Mouse (Mus musculus): ENCODE measurements at regions not wholly inside any gene's neighbourhood (a gene's known extent, or its start where the extent isn't known, plus 50 kb on each side); places are given as distances from the start of the nearest gene placed in this dataset.

DNA sequence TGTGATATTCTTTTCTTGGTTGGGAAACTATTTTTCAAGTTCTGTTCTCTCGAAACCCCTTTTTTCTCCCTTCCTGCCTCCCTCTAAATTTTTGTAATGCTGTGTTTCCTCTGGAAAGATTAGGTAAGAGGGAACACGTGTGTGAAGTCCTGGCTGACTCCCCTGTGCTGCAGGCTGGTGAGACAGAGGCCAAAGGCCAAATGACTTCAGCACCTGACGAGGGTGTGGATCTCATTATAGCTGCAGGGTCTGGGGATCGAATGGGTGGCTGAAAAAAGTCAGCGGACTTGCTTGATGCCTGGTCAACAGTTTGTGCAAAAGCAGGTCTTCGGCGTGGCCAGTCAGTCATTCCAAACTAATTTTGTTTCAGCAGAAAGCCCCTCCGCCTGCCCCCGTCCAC is 159.1 kb downstream of the En1 start:
- no peak for DNase-seq

- no peak for DNase-seq
These were observed 160.3 kb downstream of the En1 start for GRCm38 (mm10) chr1:120762498-120762897.

DNA sequence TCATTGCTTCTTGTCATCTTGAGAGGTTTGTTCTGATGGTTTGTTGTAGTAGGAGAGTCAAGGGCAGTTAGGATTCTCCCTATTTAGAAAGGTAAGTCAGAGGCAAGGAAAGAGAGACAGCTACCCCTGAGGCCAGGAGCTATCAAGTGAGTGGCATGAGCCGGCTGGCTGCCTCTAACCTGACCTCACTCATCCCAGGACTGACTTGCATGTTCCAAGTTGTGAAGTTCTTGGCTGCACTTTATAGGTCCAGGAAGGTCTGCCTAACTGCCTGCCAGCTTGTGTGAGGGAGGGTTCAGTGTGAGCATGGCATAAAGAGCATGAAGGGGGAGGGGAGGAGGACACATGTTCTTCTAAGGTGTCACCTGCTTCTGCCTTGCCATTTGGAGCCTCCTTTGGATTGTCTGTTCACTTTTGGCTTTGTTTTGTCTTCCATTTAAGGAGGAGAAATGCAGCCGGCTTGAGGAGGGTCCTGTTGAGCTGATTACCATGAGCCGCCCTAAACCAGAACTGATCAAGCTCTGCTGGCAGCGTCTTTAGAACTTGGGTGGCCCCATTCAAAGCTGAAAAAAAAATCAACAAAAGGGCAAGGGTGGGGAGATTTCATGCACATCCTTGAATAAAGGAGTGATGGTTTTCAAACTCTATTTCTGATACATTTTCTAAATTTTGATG is 160.8 kb downstream of the En1 start:
- DNase-seq: no peak

- no peak for DNase-seq
These were observed 164.8 kb downstream of the En1 start for GRCm38 (mm10) chr1:120767054-120767453.

DNA sequence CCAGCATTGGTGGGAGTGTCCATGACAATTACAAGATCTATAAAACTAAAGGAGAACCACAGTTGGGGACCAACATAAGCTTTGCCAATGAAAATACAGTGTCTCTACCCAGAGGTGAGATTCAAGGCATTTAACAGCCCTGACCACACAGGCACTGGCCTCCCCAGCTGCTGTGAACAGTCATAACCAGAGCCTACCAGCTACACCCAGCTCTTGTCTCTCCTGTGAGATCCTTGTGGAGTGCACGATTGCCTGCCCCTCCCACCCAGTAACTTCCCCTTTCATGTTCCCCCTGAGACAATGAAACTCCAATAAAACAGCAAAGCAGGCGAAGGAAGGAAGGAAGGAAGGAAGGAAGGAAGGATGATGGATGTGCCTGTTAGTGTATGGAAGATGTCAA is 169.1 kb downstream of the En1 start:
- DNase-seq: no peak

- DNase-seq: no peak
These were observed 174.7 kb downstream of the En1 start for GRCm38 (mm10) chr1:120776906-120777305.

GRCm38 (mm10) chr1:120777468-120777867 is 175.2 kb downstream of the En1 start:
- no peak for DNase-seq

DNA sequence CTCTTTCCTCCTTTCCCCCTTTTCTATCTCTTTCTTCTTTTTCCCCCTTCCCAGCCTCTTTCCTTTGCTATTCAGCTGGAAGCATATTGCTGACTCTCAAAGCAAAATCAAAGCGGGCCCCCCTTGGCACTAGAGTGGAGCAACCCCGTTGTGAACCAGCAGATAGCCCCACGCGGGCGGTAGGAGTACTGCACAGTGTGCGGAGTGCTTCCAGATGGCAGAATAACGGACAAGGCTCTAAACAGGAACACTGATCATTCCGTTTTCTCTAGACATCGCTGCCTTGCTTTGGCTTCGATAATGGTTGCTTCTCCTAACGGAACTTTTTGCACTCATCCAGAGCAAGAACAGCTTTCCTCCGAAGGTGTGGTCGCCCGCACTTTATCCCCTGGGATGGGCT is 193.0 kb downstream of the En1 start:
- DNase-seq: peak; percentile 6 to 11

- no peak for DNase-seq
These were observed 199.2 kb downstream of the En1 start for GRCm38 (mm10) chr1:120801248-120801979.

- no peak for DNase-seq
These were observed 199.8 kb downstream of the En1 start for GRCm38 (mm10) chr1:120801980-120802364.

DNA sequence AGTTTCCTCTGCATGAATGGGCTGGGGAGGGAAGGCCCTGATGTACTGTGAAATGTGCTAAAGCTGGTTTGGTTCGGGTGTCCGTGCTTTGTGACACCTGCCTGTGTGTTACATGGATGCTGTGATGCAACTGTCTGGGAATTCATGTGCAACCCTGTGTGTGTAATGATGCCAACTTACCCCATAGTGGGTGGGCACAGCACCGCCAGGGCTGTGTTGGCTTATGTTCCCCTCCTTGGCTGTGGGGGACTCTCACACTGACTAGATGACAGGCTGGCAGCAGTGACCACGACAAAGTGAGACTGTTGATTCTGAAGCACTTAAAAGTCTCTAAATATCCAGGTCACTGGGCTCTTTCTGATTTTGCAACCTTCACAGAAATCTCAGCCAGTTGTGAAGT is 212.2 kb downstream of the En1 start:
- no peak for DNase-seq

DNA sequence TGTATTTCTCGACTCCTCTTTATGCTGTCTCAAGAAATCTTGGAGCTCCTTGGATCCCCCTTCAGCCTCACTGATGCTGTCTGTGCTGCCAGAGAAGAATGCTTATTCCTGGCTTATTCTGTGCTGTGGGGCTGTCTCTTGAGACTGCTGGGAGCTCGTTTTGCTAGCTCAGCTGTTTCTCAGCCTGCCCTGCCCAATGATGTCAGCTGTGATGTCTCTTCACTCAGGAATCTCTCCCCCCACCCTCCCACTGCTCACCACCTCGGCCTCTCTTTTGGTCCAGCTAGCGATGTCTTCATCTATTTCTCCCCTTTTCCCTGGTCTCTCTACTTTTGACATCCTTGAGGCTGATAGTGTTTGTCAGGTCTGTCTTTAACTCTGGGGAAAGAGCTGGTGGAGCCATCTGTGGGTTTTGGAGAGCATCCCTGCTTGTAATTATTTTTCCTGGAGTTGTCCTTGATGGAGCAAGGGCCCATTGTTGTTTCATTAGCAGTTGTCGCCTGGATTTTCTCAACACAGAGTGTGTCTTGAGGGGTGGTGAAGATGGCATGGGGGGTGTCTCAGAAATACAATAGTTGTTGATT is 214.1 kb downstream of the En1 start:
- peak in 1 of 2 experiments; percentile 2 for DNase-seq

DNA sequence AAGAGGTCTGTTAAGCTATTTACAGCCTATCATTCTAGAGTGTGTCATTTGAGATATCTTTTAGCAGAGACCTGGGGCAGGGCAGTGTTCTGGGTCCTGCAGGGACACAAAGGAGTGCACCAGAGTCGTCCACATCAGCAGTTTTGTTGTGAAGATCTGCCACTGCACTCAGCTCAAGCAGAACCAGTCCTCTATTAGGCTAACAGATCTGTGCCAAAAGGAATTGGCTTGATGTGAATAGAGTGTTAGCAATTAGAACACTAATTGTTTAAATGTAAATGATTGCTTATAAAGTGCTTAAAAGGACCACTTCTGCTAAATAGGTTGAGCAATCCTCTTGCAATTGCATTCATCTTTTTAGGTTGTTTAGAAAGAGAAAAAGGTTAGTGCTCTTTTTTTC is 215.3 kb downstream of the En1 start:
- DNase-seq: no peak

DNA sequence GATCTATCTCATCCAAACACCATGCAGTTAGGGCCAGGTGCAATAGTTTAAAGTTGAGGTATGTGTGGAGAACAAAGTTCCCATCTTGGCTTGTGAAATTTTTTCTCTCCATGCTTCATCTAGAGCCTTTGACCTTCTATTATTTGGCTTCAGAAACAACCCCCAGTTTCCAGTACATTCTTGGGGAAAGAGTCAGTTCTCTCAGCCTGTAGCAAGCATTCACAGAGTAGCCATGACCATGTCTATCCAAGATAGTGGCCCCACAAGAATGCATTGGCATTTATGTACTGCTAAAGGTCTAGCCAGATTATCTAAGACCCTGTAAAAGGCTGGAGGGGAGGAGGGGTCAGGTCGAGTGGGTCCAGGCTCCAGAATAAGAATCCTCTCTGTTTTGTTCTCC is 229.8 kb downstream of the En1 start:
- no peak for DNase-seq

DNA sequence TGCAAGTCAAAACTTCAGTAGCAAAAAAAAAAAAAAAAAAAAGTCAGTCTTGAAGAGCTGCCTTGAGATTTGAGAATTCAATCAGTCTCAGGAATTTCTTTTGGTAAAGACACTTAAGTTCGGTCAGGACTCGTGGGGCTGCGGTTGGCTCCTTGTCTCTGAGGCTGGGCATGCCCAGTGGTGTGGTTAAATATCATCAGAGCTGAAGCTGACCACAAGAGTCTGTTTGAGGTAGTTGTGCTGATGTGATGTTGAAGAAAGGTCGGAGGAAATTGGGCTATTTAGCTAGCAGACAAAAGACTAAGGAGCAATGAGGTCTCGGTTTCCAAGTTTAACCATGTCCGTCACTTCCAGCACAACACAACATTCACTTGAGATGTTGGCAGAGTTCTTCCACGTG is 240.4 kb downstream of the En1 start:
- DNase-seq: no peak

- DNase-seq: no peak
These were observed 243.9 kb downstream of the En1 start for GRCm38 (mm10) chr1:120846146-120846545.

DNA sequence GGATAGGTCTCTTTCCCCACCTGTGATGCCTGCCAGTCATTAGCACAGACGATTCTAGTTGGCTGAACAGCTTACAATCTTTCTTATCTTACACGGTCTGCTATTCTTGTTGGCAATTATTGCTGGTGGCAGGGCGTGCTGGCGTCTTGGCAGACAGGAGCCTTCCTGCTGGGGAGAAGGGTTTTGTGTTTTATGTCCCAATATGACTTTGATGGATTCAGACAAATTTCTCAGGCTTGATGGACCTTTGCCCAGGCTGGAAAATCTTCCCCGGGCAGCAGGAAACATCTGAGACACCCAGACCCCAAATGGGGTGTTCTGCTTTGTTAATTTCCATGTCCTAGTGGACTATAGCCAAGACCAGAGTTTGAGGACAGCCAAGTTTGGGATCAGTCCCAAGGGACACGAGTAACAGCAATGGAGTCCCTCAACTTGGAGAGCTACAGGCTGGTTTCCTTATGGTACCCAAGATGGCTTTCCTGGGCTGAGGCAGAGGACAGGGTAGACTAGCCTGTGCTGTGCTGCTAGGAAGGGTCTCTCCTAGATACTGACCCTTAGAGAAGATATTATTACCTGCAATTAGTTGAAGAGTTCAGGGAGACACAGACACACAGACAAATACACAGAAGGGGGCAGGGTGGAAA is 249.8 kb downstream of the En1 start:
- peak in 1 of 2 experiments; percentile 5 for DNase-seq

GRCm38 (mm10) chr1:120857566-120857965 is 255.3 kb downstream of the En1 start:
- no peak for DNase-seq

GRCm38 (mm10) chr1:120859546-120859945 is 257.3 kb downstream of the En1 start:
- DNase-seq: no peak

DNA sequence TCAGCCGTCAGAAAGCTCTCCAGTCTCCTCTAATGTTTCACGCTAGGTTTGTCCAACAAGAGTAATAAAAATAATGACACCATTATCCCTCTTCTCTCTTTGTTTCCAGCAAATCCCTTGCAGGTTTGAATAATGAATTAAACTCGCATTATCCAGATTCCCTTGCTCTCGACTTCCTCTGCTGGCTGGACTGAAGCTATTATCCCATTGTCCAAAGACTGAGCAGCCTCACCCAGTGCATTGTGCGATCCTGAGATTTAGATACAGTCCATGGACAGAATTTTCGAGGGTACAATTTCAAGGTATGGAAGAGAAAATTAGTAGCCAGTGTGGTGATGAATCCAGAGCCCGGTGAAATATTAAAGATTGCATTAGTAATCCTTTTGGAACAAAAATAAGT is 270.3 kb downstream of the En1 start:
- DNase-seq: no peak

DNA sequence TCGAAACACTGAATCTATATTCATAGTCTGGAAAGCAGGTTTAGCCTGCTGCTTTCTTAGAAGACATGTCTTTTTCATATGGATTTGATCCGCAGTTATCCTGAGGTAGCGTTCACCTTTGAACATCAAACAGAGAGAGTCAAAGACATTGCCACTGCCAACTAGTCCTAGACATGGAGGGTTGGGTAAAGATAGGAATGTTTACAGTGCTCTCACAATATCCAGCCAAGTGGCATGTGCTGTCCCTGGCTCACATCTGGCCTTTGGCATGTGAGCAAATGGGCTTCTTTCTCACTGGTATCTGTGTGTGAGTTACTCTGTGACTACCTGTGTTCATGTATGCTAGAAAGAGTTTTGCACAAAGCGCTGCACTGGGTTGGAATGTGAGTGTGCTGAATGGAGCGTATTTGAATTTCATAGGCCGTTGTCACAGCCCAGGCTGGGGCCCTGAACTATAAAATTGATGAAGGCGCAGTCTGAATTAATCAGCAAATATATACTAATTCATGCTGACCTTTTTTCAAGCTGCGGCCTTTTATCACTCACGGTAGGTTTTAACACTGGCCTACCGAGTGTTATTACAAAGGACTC is 280.8 kb downstream of the En1 start:
- DNase-seq: no peak

- peak in 1 of 2 experiments; percentile 3 for DNase-seq
These were observed 281.4 kb downstream of the En1 start for GRCm38 (mm10) chr1:120883632-120884031.

DNA sequence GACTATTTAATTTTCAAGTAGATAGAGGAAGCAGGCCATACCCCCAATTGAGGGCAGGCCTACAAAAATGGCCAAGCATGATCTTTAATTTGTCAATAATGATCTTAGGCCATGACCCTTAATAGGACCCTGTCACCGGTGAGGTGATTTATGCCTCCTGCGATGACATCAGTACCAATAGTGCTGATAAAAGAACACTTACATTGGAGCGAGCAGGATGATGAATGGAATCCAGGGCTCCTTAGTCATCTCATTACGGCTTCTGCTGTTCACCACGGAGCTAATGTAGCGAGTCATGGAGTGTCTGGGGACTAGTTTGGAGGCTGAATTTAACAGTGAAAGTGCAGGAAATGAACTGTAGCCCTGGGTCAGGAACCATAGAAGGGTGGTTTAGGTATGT is 308.6 kb downstream of the En1 start:
- no peak for DNase-seq

Measured in kidney, postnatal 4 days (tissue).